Mouse (Mus musculus) CH12.LX (cell line): Measurements from ENCODE around the gene Spcs3. TPM values are rescaled to one million over a fixed set of nuclear protein-coding genes. Genes with fewer than 3 reads are reported as not detected.

Source experiments
- DNase-seq: peaks from one replicate; pipeline ENCODE4 v3.0.0-alpha.2; 2013; ENCODE audit errors: extremely low read depth
- H3K27ac ChIP-seq: 2 replicates; pipeline ENCODE4 v1.5.1; 2012; ENCODE audit warnings: low read depth, mild to moderate bottlenecking, control low read depth, moderate library complexity; ENCODE audit not compliant: insufficient read depth
- H3K27me3 ChIP-seq: replicated peaks from 2 replicates; pipeline ENCODE3; 2012; ENCODE audit warnings: inconsistent platforms
- H3K36me3 ChIP-seq, 2 experiments: replicated peaks in 1 of 2; 2 replicates each; pipeline versions ENCODE3 to v1.6.1; 2012; ENCODE audit warnings: inconsistent platforms in 1 of 2, low read length in 1 of 2, mild to moderate bottlenecking in 1 of 2, mixed read lengths in 1 of 2, moderate library complexity in 1 of 2; ENCODE audit not compliant: control insufficient read depth in 1 of 2, insufficient read depth in 1 of 2
- H3K4me1 ChIP-seq, 2 experiments: 2 replicates each; pipeline ENCODE4 v1.6.1; 2012; ENCODE audit warnings: inconsistent platforms in 1 of 2, moderate library complexity in 1 of 2; ENCODE audit not compliant: insufficient read depth in 2 of 2, control insufficient read depth in 1 of 2
- H3K4me2 ChIP-seq: 2 replicates; pipeline ENCODE4 v1.6.1; 2012; ENCODE audit warnings: low read depth, mild to moderate bottlenecking, control low read depth; ENCODE audit not compliant: poor library complexity, insufficient read depth, severe bottlenecking
- H3K4me3 ChIP-seq, 3 experiments: fragments of 150-350 bp in 1 of 3; sonication (generic) in 1 of 3; replicated peaks in 1 of 3; 2 replicates each; pipeline versions ENCODE3 to v1.5.1; 2011 to 2012; ENCODE audit warnings: low read depth in 2 of 3, low read length in 2 of 3, mild to moderate bottlenecking in 2 of 3, moderate library complexity in 2 of 3, control low read depth in 1 of 3, improper control_type of control experiment in 1 of 3, inconsistent platforms in 1 of 3, mixed read lengths in 1 of 3; ENCODE audit not compliant: poor library complexity in 1 of 3
- H3K79me2 ChIP-seq: replicated peaks from 2 replicates; pipeline ENCODE4 v1.6.1; 2012; ENCODE audit warnings: mild to moderate bottlenecking, moderate library complexity; ENCODE audit not compliant: control insufficient read depth, poor library complexity, insufficient read depth, severe bottlenecking; ENCODE audit errors: extremely low read depth
- H3K9ac ChIP-seq: 2 replicates; pipeline ENCODE4 v1.6.1; 2012; ENCODE audit warnings: low read depth, mild to moderate bottlenecking, control low read depth, moderate library complexity; ENCODE audit not compliant: insufficient read depth
- H3K9me3 ChIP-seq: replicated peaks from 2 replicates; pipeline ENCODE3; 2012; ENCODE audit warnings: low read length, inconsistent platforms, mixed read lengths
- BHLHE40 ChIP-seq: IDR thresholded peaks from 2 replicates; pipeline ENCODE4 v1.6.1; 2011; ENCODE audit warnings: mild to moderate bottlenecking, low read depth, low read length, improper control_type of control experiment
- CHD2 ChIP-seq: IDR thresholded peaks from 2 replicates; pipeline ENCODE4 v1.6.1; 2011; ENCODE audit warnings: low read length, improper control_type of control experiment
- CTCF ChIP-seq, 2 experiments: IDR thresholded peaks in 1 of 2; conservative IDR thresholded peaks in 1 of 2; 2 replicates each; pipeline ENCODE4 v1.5.1; 2011 to 2012; ENCODE audit warnings: low read depth in 2 of 2, low read length in 2 of 2, improper control_type of control experiment in 1 of 2, inconsistent platforms in 1 of 2, mild to moderate bottlenecking in 1 of 2, moderate library complexity in 1 of 2
- EP300 ChIP-seq: IDR thresholded peaks from 2 replicates; pipeline ENCODE4 v1.6.1; 2011; ENCODE audit warnings: low read length, improper control_type of control experiment
- ETS1 ChIP-seq: conservative IDR thresholded peaks from 2 replicates; pipeline ENCODE4 v1.6.1; 2012; ENCODE audit warnings: low read depth, mild to moderate bottlenecking, inconsistent platforms, low read length, improper control_type of control experiment, moderate library complexity
- GABPA ChIP-seq: IDR thresholded peaks from 2 replicates; pipeline ENCODE4 v1.6.1; 2012; ENCODE audit warnings: low read depth, low read length, improper control_type of control experiment, inconsistent platforms; ENCODE audit not compliant: insufficient replicate concordance
- IRF4 ChIP-seq: IDR thresholded peaks from 2 replicates; pipeline ENCODE4 v1.6.1; 2014; ENCODE audit warnings: low read depth, mild to moderate bottlenecking, inconsistent platforms, low read length, improper control_type of control experiment
- MAX ChIP-seq: IDR thresholded peaks from 2 replicates; pipeline ENCODE4 v1.6.1; 2011; ENCODE audit warnings: low read length, improper control_type of control experiment
- MAZ ChIP-seq: IDR thresholded peaks from 2 replicates; pipeline ENCODE4 v1.6.1; 2012; ENCODE audit warnings: low read depth, mild to moderate bottlenecking, inconsistent platforms, low read length, improper control_type of control experiment, moderate library complexity
- MEF2A ChIP-seq: IDR thresholded peaks from 2 replicates; pipeline ENCODE4 v1.6.1; 2014; ENCODE audit warnings: low read depth, mild to moderate bottlenecking, inconsistent platforms, low read length, improper control_type of control experiment, borderline replicate concordance
- NELFE ChIP-seq: IDR thresholded peaks from 2 replicates; pipeline ENCODE4 v1.6.1; 2011; ENCODE audit warnings: low read depth, low read length, improper control_type of control experiment
- NRF1 ChIP-seq: IDR thresholded peaks from 2 replicates; pipeline ENCODE4 v1.6.1; 2014; ENCODE audit warnings: low read depth, mild to moderate bottlenecking, inconsistent platforms, low read length, improper control_type of control experiment, moderate library complexity
- POLR2A ChIP-seq: IDR thresholded peaks from 2 replicates; pipeline ENCODE4 v1.6.1; 2011; ENCODE audit warnings: low read depth, mild to moderate bottlenecking, improper control_type of control experiment, low read length
- SMC3 ChIP-seq: IDR thresholded peaks from 2 replicates; pipeline ENCODE4 v1.6.1; 2011; ENCODE audit warnings: low read depth, low read length, improper control_type of control experiment
- TBP ChIP-seq: conservative IDR thresholded peaks from 2 replicates; pipeline ENCODE4 v1.6.1; 2011; ENCODE audit warnings: low read depth, low read length, improper control_type of control experiment
- TCF12 ChIP-seq: IDR thresholded peaks from 2 replicates; pipeline ENCODE4 v1.6.1; 2014; ENCODE audit warnings: low read depth, mild to moderate bottlenecking, inconsistent platforms, low read length, improper control_type of control experiment
- UBTF ChIP-seq: IDR thresholded peaks from 2 replicates; pipeline ENCODE4 v1.6.1; 2012; ENCODE audit warnings: low read depth, mild to moderate bottlenecking, inconsistent platforms, low read length, improper control_type of control experiment, moderate library complexity
- USF1 ChIP-seq: IDR thresholded peaks from 2 replicates; pipeline ENCODE4 v1.6.1; 2014; ENCODE audit warnings: low read depth, mild to moderate bottlenecking, inconsistent platforms, low read length, improper control_type of control experiment
- USF2 ChIP-seq: conservative IDR thresholded peaks from 2 replicates; pipeline ENCODE4 v1.6.1; 2011; ENCODE audit warnings: low read depth, low read length, improper control_type of control experiment
- ZC3H11A ChIP-seq: IDR thresholded peaks from 2 replicates; pipeline ENCODE4 v1.6.1; 2012; ENCODE audit warnings: low read depth, mild to moderate bottlenecking, inconsistent platforms, low read length, improper control_type of control experiment
- ZMIZ1 ChIP-seq: IDR thresholded peaks from 2 replicates; pipeline ENCODE4 v1.6.1; 2012; ENCODE audit warnings: low read depth, mild to moderate bottlenecking, inconsistent platforms, low read length, improper control_type of control experiment
- dilution Hi-C: fragments of 300-500 bp; cut with MboI; formaldehyde crosslinking; loops from 2 replicates; pipeline ENCODE4 v1.14.3; 2020; ENCODE audit warnings: low sequenced_read_pairs; ENCODE audit not compliant: extremely low pct_unique_long_range_greater_than_20kb, extremely low pct_ligation_motif_present
- in situ Hi-C: fragments of 300-500 bp; cut with MboI; formaldehyde crosslinking; loops from 3 replicates; pipeline ENCODE4 v1.14.3; 2019; ENCODE audit warnings: low sequenced_read_pairs, low pct_ligation_motif_present, low pct_unique_long_range_greater_than_20kb, mixed read lengths
- polyA plus RNA-seq: library from polyadenylated mRNA; unstranded; fragments of >175 nt; gene quantifications from 2 replicates; pipeline ENCODE4 v1.2.1, GENCODE M21; 2012; ENCODE audit warnings: low read depth; ENCODE audit not compliant: insufficient read length
- total RNA-seq, 2 experiments: library from RNA; depleted of rRNA; stranded (reverse); fragments of 300-350 nt in 1 of 2; fragments of >200 nt in 1 of 2; gene quantifications; 2 replicates each; pipeline ENCODE4 v1.2.3; 2012 to 2014

The Spcs3 gene
- total and polyA plus RNA-seq, 3 experiments = 89.4 to 220 (median 113) TPM

- no peak overlapping the region for H3K27ac ChIP-seq
- no peaks in the 10 kb centered on the region for H3K36me3 ChIP-seq
- TF ChIP-seq MAX = no peak
- TF ChIP-seq POLR2A = no peak
- TF ChIP-seq UBTF = no peak
- no peak for TF ChIP-seq BHLHE40
- TF ChIP-seq IRF4 = no peak
- TF ChIP-seq NELFE = no peak
- no peak for TF ChIP-seq ZC3H11A
- no peak for TF ChIP-seq NRF1
- H3K4me3 ChIP-seq = no peak overlapping the region
- DNase-seq = no peak
- no peaks in the 10 kb centered on the region for H3K27me3 ChIP-seq
- H3K4me2 ChIP-seq = no peak overlapping the region
- H3K79me2 ChIP-seq = no peaks in the 10 kb centered on the region
- in situ Hi-C loops (no loop called here), dilution Hi-C loops (no loop called here)
- H3K9ac ChIP-seq = no peak overlapping the region
- no peaks in the 10 kb centered on the region for H3K9me3 ChIP-seq
- H3K4me1 ChIP-seq = peaks cover 3 to 18% of the 10 kb centered on the region in 2 experiments; a peak in 3 of 4 replicates
Observed at GRCm38 (mm10) chr8:54565181-54565580, 35.4 kb upstream of the Spcs3 start.

DNA sequence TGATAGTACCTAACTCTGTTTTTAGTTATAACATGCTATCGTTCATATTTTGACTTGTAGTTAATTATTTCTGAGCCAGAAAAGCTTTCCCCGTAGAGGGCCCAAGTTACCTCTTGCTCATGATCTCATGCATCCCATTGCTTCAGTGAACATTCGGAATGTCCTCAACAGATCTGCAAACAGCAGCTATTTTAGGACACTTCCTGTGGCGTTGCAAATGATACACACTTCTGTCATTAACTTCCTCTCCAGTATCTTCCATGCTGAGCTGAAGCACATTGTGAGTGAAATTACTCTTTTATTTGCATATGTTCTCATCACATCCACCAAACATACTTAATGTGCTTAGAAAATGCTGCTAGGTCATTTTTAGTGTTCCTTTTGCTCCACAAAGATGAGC lies 32.3 kb upstream of the Spcs3 start:
- in situ Hi-C loops (no loop called here), dilution Hi-C loops (no loop called here)
- no peaks in the 10 kb centered on the region for H3K36me3 ChIP-seq
- peaks cover 3 to 18% of the 10 kb centered on the region in 2 experiments; a peak in 3 of 4 replicates for H3K4me1 ChIP-seq
- H3K27ac ChIP-seq = no peak overlapping the region
- TF ChIP-seq TBP (0 out of 2 replicates have a peak, but pooled peaks have one; percentile 16), UBTF (no peak), EP300 (no peak), MEF2A (peak; percentile 31; the same call in 1 of the 2 replicates)
- H3K9ac ChIP-seq = no peak overlapping the region
- peak; percentile 51 for DNase-seq
- no peaks in the 10 kb centered on the region for H3K79me2 ChIP-seq
- no peaks in the 10 kb centered on the region for H3K9me3 ChIP-seq
- no peaks in the 10 kb centered on the region for H3K27me3 ChIP-seq
- no peak overlapping the region for H3K4me3 ChIP-seq
- H3K4me2 ChIP-seq = no peak overlapping the region

DNA sequence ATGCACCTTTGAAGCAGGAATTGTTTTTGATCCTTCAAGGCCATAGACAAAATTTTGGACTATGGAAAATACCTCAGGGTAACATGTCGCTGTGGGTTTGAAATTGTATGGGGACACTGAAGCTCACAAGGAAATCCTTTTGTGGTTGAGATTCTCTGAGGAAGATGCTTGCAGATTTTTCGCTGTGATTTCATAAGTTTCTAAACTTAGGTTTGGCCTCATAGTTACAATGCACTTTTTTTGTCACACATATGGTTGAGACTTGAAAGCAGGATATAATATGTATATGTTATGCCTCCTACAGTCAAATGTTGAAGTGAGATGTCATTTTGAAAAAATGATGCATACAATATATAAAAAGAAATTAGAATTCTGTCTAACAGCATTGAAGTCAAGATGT lies 25.1 kb upstream of the Spcs3 start:
- Histone ChIP-seq H3K9me3 (no peaks in the 10 kb centered on the region), H3K4me3 (no peak overlapping the region), H3K4me1 (no peaks in the 10 kb centered on the region), H3K79me2 (no peaks in the 10 kb centered on the region), H3K27me3 (no peaks in the 10 kb centered on the region), H3K27ac (no peak overlapping the region), H3K9ac (no peak overlapping the region), H3K36me3 (no peaks in the 10 kb centered on the region), H3K4me2 (no peak overlapping the region)
- TF ChIP-seq GABPA = no peak
- no peak for TF ChIP-seq TCF12
- TF ChIP-seq USF1 = no peak
- no peak for TF ChIP-seq SMC3
- no peak for TF ChIP-seq CHD2
- TF ChIP-seq ZMIZ1 = no peak
- TF ChIP-seq USF2 = no peak
- no peak for TF ChIP-seq MAZ
- no peak for TF ChIP-seq MEF2A
- no peak for TF ChIP-seq ETS1
- TF ChIP-seq UBTF = no peak
- TF ChIP-seq CTCF (conservative IDR thresholded peaks at IDR 0.05 in 1 of 2, IDR thresholded peaks at IDR 0.05 in 1 of 2; ENCODE audit: low read depth in 2 of 2, low read length in 2 of 2) = no peak
- TF ChIP-seq MAX = no peak
- in situ Hi-C loops (no loop called here), dilution Hi-C loops (no loop called here)
- no peak for DNase-seq
